Mouse (Mus musculus) kidney, postnatal 14 days (tissue): ENCODE results near the gene Mllt6.

Experiments
- DNase-seq: peaks from one replicate; pipeline ENCODE4 v3.0.0; 2022; ENCODE audit warnings: mixed read lengths

Mllt6 gene

DNA sequence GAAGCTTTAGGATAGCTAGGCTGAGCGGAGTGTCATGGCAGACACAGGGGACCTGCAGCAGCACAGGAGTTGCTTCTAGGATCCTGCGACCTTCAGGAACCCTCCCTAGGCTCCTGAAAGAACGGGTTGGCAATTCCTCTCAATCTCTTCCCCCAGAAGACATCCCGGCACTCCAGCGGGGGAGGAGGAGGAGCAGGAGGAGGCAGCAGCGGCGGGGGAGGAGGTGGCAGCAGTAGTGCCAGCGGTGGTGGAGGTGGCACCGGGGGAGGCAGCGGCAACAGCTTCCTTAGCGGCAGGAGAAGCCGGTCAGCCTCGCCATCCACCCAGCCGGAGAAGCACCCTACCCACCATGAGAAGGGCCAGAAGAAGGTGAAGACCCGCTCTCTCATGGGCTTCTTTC is 6.1 kb downstream of the Mllt6 start:
- no peak for DNase-seq

DNA sequence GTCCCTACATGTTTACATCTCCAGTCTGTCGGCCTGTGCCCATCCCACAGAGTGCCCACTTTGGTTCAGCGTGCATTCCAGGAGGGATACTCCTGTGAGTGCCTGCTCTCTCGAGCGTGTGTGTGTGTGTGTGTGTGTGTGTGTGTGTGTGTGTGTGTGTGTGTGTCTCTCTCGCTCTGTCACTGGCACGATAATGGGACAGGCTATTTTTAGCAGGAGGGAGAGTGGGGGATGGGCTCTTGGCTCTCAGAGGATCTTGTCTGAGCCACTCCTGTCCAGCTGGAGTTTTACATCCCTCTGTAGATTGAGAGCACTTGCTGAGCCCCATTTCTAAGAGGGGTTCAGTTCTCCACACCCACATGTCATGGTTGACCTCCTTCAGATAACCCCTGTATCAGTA is 6.6 kb downstream of the Mllt6 start:
- DNase-seq: peak; percentile 69

DNA sequence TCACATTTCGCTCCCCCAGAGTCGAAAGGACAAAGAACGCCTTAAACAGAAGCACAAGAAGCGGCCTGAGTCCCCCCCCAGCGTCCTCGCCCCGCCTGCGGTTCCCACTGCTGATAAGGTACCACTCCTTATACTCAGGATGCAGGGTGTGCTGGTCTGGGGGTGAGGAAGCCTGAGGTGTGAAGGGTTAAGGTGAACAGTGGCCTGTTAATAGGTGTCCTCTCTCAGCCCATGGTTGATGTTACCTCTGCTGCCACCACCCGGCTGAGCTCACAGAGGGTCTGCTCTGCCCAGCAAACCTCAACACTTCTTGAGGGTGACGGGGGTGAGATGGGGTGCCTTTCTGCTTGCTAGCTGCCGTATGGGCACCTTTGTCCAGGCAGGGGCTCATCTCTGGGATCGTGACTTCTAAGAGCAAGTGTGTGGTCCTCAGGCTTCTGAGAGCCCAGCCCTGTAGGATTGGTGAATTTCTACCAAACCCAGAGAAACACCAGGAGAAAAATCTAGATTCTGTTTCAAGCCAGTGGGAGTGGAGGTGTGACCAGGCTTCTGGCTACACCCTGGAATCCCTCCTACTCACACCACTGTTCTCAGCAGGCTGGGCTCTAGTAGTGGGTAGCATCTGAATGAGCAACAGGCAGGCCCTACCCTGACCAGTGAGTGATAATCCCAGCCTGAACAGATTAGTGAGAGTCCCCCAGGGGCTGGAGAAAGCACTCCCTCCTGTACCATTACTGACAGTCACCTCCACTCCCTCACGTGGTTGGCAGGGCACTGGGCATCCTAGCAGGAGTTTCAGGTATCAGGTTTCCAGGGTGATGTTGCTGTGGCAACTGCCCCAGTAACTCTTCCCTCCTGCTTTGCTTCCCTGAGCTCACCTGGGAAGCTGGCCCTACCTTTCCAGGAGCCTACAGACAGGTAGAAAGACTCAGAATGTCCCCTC is 7.3 kb downstream of the Mllt6 start:
- DNase-seq: no peak

DNA sequence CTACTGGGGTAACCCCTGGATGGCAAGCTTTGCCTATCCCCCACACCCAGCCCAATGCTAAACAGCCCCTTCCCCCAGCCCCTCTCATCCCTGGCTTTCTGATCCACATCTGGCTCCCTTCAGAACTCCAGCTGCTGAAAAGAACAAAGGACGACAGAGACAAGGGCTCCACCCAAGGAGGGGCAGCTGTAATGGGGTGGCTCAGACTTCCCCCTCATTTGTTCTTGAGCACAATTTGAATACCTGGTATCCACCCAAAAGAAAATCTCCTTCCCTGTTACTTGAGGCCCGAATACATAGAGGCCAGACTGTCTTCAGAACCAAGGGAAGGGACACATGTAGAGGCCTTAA is 7.9 kb downstream of the Mllt6 start:
- DNase-seq: no peak

DNA sequence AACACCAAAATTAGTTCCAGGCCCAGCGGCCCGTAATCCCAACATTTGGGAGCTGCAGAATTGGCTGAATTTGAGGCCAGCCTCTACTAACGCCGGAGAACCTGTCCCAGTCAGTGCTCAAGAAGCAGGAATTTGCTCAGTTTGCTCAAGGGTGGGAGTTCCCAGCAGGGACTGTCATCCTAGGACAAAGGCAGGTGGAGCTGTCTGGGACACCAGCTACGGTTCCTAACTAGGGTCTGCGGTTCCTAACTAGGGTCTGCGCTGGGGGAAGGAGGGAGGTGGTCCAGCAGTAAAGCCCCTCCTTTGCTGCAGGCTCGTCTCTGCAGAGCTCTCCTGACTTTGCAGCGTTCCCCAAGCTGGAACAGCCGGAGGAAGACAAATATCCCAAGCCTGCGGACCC is 9.9 kb downstream of the Mllt6 start:
- DNase-seq: no peak

DNA sequence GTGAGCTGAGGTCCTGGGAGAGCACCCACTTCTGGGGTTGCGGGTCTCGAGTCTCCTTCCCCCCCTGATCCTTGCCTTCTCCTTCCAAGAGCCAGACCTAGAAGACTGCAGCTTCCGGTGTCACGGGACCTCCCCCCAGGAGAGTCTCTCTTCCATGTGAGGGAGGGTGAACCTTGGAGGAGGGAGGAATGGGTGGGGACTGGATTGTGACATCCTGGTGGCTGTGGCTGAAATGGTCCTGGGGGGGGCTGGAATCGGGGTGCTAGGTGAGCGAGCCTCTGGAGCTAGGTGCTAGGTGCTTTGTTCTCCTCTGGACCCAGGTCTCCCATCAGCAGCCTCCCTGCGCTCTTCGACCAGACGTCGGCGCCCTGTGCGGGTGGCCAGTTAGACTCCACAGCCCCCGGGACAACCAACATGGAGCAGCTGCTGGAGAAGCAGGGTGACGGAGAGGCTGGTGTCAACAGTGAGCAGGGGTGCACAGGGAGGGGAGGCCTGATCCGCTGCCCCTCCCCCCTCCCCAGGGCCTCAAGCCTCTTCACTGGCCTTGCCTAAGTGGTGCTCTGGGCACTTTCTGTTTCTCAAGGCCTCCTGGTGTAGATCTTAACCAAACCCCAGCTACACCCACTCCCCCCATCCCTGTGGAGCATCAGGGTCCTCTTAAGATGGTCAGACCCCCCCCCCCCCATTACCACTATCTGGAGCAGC is 13.0 kb downstream of the Mllt6 start:
- DNase-seq: no peak

DNA sequence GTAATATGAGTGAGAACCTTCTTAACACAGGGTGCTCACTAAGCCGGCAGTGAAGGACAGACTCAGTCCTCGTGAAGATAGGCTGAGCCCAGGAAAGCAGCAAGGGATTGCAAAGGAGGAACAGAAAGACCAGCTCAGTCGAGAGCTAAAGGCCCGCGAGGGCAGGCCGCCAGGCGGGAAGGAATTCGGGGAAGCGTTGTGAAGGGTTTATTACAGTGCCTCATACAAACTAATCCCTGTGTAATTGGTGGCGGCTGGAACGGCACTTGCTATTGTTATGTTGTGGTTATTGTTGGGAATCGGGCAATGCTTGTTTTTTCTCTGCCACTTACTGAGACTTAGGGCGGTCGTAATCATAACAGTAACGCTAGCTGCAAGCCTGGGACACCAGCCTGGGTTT is 14.2 kb downstream of the Mllt6 start:
- DNase-seq: no peak

DNA sequence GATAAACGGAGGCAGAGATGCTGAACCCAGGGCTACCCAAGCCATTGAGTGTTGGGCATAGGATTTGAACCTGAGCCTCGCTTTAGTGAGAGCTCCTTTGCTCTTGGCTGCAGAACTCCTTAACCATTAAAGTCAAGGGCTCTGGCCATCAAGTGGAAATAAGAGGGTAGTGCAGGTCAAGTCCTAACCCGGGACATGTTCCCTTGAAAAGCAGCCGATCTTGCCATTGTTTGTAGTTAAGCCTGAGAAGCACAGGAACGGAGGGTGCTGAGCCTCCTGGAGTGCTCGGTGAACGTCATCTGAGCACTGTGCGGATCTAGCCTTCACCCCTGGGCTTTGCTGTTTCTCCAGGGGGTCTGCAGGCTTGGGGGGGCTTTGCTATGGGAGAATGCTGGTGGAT is 14.6 kb downstream of the Mllt6 start:
- DNase-seq: no peak

DNA sequence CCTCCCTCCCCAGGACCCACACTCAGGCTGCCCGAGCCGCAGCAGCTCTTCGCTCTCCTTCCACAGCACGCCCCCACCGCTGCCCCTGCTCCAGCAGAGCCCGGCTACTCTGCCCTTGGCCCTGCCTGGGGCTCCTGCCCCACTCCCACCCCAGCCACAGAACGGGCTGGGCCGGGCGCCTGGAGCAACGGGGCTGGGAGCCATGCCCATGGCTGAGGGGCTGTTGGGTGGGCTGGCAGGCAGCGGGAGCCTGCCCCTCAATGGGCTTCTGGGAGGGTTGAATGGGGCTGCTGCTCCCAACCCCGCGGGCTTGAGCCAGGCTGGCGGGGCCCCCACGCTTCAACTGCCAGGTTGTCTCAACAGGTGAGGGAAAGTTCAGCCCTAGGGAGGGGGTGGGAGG is 15.1 kb downstream of the Mllt6 start:
- DNase-seq: no peak

DNA sequence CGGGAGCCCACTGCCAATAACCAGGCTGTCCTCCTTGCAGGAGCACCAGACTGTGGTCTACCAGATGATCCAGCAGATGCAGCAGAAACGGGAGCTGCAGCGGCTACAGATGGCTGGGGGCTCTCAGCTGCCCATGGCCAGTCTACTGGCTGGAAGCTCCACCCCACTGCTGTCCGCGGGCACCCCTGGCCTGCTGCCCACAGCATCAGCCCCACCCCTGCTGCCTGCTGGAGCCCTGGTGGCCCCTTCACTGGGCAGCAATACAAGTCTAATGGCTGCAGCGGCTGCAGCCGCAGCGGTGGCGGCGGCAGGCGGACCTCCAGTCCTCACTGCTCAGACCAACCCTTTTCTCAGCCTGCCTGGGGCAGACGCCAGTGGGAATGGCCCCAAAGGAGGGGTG is 17.2 kb downstream of the Mllt6 start:
- DNase-seq: no peak

DNA sequence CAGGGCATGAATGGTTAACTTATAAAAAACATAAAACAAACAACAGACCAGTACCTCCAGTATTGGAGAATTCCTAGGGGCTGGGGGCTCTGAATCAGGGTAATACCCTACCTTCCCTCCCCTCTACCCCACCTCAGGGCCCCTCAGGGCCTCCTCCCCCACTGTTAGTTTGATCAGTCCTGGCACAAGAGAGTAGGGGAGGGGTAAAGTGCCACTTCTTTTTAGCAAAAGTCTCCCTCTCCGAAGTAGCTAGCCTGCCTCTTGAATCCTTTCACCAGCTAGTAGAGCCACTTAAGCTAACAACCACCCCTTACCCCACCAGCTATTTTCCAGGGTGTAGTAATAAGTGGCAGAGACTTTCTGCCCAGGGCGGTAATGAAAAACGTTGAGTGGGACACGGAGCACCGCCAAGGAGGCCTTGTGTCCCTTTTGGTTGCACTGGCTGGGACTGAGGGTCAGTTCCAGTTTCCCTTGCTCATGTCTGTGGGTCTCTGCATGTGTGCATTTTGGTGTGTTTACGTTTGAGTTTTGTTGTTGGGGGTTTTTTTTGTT is 19.4 kb downstream of the Mllt6 start:
- DNase-seq: no peak

DNA sequence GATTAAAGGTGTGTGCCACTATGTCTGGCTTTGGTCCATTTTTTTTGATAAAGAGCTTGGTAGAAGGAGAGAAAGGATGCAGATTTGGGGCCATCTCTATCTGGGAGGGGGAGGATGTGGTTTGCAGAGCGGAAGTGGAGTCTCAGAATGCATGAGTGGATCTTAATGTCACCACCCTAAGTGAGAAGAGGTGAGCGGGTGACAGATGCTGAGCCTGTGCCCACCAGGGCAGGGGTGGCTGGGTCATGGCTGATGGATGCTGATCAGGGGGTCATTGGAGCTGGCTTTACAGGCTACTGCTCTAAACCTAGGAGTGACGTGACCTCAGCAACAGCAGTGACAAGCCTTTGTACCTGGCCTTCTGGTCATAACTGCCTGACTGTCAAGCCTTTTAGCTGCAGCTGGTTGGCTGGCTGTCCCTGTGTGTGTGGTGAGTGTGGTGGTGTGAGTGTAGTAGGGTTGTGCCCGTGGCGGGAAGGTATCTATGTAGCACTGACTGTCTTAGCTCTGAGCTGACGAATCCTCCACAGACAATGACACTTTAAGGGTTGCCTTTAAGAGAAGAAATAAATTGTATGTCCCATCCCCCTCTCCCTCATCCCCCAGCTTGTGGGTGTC is 21.0 kb downstream of the Mllt6 start:
- DNase-seq: no peak

DNA sequence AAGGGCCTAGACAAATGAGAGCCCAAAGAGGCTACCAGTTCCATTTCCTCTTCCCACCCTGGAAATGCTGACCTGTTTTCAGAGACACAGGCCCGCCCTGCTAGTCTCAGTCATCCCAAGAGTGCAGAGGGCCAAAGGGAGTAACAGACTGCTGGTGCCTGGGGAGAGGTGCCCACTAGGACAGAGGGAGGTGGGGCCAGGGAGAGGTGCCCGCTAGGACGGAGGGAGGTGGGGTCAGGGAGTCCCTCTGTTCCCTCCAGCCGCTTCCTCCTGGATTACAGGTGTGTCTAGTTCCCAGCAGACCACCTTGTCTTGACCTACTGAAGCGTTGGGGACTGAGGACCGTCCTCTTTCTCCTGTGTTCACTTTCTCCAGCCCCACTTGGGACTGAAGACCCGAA is 21.6 kb downstream of the Mllt6 start:
- no peak for DNase-seq

DNA sequence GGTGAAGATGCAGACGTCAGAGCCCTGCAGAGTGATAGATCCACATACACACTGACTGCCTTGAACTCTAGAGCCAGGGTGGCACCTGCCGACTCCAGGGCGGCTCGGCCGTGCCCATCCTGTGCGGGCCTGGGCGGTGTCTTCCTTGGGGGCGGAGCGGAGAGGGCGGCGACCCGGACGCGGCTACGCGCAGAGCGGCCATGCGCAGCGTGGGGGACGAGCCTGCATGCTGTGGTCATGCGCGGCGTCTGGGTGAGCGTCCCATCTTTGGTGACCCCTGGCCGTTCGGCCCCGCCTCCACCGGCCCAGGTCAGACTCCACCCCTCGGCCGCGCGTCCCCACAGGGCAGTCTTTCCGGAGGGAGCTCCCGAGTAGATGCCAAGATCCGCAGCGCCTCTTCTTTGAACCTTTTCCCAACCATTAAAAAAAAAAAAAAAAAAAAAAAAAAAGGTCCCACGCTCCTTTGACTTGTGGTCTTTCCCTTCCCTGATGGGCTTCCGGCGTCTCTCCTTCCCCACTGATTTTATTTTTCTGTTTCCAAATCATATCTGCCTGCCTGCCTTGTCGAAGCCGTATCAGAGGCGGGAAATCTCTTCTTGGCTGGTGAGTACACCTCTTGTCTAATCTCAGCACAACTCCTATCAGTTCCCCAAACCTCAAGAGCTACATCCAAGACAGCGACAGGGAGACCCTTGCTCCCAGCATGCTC is 22.6 kb downstream of the Mllt6 start, which contains the start of gene Cisd3:
Gene Cisd3, plus strand, starts transcription at position 214 of the 709 bp plus-strand sequence.
- DNase-seq: peak; percentile 98

DNA sequence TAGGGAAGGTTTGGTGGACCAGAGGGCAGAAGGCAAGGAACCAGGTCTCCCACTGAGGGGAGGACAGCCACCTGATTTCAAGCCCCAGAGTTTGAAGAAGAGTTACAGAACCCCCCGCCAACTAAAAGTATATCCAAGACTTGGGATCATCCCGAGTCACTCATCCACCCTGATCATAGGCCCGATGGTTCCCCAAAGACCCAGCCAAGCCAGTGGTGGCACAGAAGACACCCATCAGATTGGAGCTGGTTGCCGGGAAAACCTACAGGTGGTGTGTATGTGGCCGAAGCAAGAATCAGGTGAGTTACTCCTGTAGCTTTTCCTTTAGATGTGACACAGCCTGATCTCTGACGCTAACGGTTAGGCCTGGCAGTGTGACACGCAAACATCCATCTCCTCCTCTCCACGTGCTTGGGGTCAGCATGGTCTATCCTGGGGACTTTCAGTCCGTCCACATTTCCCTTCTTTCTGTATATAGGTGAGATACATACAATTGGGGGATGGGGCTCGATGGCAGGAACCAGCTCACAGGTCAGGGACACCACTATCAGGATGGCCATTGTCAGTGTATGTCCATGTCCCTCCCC is 23.2 kb downstream of the Mllt6 start:
- no peak for DNase-seq

DNA sequence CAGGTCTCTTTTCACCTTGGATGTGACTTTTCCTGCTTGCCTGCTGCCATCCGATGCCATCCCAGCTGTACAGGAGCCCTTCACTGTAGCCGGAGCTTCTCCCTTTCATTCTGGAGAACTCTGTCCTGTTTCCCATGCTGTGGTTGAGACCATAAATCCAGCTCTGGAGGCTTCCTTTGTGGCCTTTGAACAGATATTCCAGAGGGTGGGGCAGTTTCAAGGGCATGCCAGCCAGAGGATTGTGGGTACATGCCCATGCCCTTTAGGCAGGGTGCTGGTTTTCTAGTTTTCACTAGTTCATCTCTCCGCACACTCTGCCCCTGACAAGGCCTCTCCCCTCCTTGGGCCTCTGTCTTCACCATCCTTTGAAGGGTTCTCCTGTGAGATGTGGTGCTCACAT is 23.8 kb downstream of the Mllt6 start:
- peak; percentile 45 for DNase-seq

DNA sequence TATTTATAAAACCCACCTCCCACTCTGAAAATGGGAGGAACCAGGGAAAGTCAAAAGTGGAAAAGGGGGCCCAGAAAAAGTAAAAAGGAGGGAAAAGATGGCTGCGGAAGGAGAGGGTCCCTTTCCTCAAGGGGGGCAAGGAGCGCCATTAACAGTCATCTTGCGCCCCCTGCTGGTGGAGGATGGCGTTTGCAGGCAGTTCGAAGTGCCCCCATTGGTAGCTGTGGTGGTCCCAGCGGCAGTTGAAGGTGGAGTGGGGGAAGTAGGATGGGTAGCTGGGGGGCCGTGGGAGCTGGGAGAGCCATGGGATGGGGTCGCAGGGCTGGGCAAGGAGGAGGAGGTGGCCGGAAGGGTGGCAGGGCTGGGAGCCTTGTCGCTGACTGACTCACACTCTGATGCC is 26.6 kb downstream of the Mllt6 start:
- DNase-seq: peak; percentile 52

DNA sequence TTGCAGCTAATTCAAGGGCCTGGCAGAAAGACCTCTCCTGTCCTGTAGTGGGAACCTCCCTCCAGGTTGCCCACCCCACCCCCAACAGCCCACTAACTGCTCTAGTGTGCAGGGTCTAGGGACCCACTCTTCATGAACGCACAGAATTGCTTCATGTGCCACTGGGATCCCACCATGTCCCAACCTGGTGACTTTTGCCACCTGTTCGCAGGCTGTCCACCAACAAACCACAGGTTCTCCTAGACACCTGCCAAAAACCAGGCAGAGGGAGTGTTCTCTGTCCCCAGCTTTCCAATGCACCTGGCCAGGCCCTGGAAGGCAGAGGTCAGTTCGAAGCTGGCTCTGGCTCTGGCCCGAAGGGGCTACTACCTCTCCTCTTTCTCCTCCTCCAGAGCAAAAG is 31.2 kb downstream of the Mllt6 start:
- DNase-seq: no peak

DNA sequence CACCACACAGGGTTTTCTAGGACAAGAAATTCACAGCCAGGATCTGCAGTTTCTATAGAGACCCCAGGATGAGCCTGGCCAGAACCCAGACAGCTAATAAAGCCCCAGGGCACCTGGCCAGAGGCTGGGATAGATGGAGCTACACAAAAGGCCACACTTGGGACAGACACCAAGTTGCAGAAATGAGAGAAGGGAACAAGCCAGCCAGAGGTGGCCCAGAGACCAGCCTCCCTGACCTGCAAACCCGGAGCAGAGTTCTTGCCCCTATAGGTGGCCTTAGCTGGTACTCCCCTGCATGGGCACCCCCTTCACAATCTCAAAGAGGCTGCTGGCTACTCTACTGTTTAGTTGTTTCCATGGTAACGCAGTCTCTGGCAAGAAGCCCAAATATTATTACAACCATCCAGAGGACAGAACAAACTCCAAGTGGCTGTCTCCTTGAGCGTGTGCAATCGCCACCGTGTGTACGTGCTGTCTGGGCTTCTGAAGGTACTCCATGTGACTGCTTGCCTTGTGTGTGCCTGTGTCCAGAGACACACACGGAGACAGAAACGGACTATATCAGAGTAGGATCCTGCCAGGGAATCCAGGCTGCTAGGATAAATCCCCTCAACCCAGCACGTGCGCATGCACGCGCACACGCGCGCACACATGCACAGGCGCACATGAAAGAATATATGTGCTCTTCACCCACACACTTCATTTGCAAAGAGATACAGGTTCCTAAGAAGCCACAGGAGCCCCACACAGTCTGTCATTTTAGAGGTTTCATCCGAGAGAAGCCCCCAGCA is 31.9 kb downstream of the Mllt6 start:
- DNase-seq: peak; percentile 71

DNA sequence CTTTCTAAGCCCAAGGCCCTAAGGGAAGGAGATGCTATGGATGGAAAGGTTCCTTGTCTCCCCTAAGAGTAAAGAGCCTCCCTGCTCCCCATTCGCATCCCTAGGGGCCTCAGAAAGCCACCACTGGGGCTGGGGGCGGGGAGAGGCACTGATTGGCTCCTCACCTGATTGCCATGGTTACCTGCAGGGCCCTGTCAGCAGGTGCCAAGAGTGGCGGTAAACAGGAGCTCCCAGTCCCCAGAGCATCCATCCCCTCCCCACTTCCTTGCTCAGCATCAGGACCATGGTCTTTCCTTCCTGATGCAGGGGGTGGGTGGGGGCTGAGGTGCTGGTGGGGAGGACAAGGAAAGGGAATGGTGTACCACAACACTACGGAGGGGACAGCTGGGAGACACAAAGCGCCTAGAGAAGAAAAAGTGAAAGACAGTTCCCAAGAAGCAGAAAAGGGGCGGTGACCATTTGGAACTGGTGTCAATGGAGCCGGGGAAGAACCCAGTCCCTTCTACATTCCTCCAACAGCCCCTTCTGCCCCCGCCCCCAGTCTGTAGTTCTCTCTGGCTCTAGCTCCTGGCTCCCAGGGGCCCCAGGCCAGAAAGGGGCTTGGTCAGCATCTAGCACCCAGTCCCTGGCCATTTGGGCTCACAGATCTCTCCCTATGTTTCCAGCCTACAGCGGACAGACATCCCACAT is 32.6 kb downstream of the Mllt6 start:
- no peak for DNase-seq

DNA sequence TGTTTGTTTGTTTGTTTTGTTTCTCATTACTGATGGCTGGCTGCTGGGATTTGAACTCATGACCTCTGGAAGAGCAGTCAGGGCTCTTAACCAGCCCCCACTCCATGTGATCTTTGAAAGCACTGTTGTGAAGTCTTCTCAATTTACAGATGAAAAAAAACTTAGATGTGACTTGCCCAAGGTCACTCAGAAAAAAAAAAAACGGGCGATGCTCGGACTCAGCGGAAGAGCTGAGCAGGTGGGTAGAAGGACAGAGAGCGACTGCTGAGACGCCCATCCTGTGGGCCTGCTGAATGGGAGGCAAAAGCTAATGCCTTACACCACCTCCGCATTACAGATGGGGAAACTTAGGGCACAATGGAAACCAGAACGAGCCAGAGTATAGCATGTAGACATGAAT is 33.5 kb downstream of the Mllt6 start:
- no peak for DNase-seq
